Mouse (Mus musculus): ENCODE measurements around the gene Asic3. TPM values are rescaled to one million over a fixed set of nuclear protein-coding genes. Genes with fewer than 3 reads are reported as not detected.

Asic3 gene
- total RNA-seq, 2 experiments from 2014 or later: 0.36 TPM; not detected in 1

DNA sequence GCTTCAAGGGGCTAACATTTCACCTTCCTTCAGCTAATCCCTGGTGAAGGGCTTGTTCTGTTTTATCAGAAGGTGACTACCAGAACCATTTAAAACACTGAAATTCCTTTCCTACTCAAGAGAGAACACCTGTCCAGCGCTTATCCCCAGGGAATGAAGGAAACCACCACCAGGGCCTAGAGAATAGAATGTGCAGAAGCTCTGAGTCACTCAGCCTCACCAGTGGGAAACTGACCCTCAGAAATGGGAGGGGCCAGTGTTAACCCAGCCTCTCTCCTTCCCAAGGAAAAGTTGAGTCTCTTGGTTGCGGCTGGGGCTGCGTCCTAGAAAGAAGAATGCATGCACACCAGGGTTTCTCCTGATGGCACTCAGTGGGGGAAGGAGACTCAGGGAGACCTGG lies 41.9 kb downstream of the Asic3 start:
- no peak for TF ChIP-seq CTCF (IDR thresholded peaks at IDR 0.05)
- intact Hi-C loops (cut with DNase I): no loop called here
- Histone ChIP-seq H3K4me3 (0 out of 2 replicates have a peak overlapping the region, but pooled peaks have one; percentile 4), H3K27ac (no peak overlapping the region)
- DNase-seq (ENCODE audit: extremely low spot score in 1 of 2, low spot score in 2 of 2): no peak

DNA sequence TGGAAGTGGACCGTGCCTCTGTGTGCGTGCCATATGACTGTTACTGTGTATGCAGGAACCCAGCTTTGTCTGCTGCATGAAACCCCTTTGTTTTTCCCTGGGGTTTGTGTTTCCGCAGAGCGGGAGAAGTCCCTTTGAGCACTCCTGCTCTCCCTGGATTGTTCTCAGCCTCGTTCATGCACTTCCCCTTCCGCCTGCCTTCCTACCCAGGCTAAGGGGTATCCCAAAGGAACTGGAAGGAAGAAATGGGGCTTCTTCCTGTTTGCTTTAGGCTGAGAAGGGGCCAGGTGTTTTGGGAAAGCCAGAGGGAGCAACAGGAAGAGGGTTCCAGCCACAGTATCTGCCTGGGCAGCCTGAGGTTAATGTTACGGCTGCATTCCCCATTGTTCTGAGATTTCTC lies 42.4 kb downstream of the Asic3 start:
- TF ChIP-seq CTCF (IDR thresholded peaks at IDR 0.05): no peak
- H3K4me3 ChIP-seq: 0 out of 2 replicates have a peak overlapping the region, but pooled peaks have one; percentile 4
- intact Hi-C loops (cut with DNase I): no loop called here
- no peak overlapping the region for H3K27ac ChIP-seq
- no peak for DNase-seq (ENCODE audit: extremely low spot score in 1 of 2, low spot score in 2 of 2)

DNA sequence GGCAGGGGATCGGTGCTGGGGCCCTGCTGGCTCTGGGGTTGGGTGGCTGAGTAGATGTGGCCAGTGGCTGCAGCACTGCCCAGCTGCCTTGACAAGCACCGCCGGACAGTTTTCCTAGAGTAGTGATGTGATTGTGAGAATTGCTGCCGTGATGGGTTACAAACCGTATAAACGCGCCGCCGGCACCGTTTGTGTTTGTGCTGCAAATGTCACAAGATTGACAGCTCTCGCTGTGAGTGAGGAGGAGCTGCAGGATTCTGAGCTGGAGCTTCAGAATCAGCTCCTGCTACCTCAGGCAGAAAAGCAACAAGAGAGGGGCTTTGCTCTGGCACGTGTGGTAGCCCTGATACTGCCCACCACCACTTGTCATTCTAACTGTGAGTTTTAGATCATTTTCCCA lies 53.6 kb downstream of the Asic3 start:
- Histone ChIP-seq H3K27ac (no peak overlapping the region), H3K4me3 (no peak overlapping the region)
- DNase-seq (ENCODE audit: extremely low spot score in 1 of 2, low spot score in 2 of 2): no peak
- intact Hi-C loops (cut with DNase I): no loop called here
- no peak for TF ChIP-seq CTCF (IDR thresholded peaks at IDR 0.05)

Other genes starting within 250 kb of the Asic3 start
- gene Nupl2, start 248.4 kb upstream of the Asic3 start, total RNA-seq (2021): 10 to 100 TPM; 10.6 to 12.6 TPM
- gene Kcnh2, start 61.8 kb upstream of the Asic3 start, total RNA-seq (2021): 10 to 100 TPM; 28.6 to 32.8 TPM
- 1 to 10 TPM; 8.8 to 9.3 TPM for gene Nos3, start 48.6 kb upstream of the Asic3 start, total RNA-seq (2021)
- 1 to 10 TPM; 4.0 to 4.2 TPM for gene Atg9b, start 21.2 kb upstream of the Asic3 start, total RNA-seq (2021)
- gene Abcb8, start 19.7 kb upstream of the Asic3 start, total RNA-seq (2021): 10 to 100 TPM; 45.3 to 54.9 TPM
- 100 to 1,000 TPM; 118 to 129 TPM for gene Cdk5, start 10.1 kb downstream of the Asic3 start, total RNA-seq (2021)
- 10 to 100 TPM; 31.0 to 33.8 TPM for gene Slc4a2, start 10.4 kb downstream of the Asic3 start, total RNA-seq (2021)
- 100 to 1,000 TPM; 128 to 134 TPM for gene Fastk, start 31.9 kb downstream of the Asic3 start, total RNA-seq (2021)
- gene Tmub1, start 34.5 kb downstream of the Asic3 start, total RNA-seq (2021): 10 to 100 TPM; 26.1 to 28.7 TPM
- 100 to 1,000 TPM; 527 to 560 TPM for gene Agap3, start 38.8 kb downstream of the Asic3 start, total RNA-seq (2021)
- gene Gbx1, start 113.8 kb downstream of the Asic3 start, total RNA-seq (2021): under 1 TPM; 0.09 to 0.56 TPM
- gene Asb10, start 127.6 kb downstream of the Asic3 start, total RNA-seq (2021): not detected
- under 1 TPM in 1 of 2 experiments, not detected in 1; 0.14 TPM for gene 4931409K22Rik, start 143.4 kb downstream of the Asic3 start, total RNA-seq (2021)
- gene Abcf2, start 164.1 kb downstream of the Asic3 start, total RNA-seq (2021): 10 to 100 TPM; 82.4 to 89.0 TPM
- gene Chpf2, start 173.3 kb downstream of the Asic3 start, total RNA-seq (2021): 10 to 100 TPM; 72.6 to 78.4 TPM
- 10 to 100 TPM; 90.4 to 97.4 TPM for gene Smarcd3, start 211.0 kb downstream of the Asic3 start, total RNA-seq (2021)

All from left cerebral cortex, adult 2 months (tissue).